ENCODE assay signal across 16 mouse cellular contexts in the genomic region with DNA sequence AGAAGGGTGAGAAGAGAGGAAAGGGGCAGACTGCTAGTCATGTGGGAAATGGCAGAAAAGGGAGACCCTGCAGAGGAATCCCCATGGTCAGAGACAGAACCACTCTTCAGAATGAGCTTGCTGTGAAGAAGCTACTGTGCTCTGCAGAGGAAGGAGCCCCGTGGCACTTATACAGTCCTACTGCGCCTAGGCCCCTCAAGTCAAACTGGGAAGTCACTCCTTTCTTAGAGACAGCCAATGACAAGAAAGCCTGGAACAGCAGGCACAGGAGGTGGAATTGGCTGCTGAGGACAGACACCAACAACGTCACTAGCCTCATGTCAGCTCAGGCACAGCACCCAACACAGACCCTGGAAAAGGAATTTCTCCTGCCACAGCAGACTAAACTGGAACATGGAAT.
"Had no signal": no experiment of that assay in that cellular context is flagged by ENCODE, and none has a peak within 500 bp of the region (broad histone marks: within the 10 kb centered on the region; RNA-seq: fewer than 3 reads in every experiment).

No protein-coding gene starts in this region.

- H3K27me3 ChIP-seq: limb, embryonic 13.5 days; liver, embryonic 12.5 days; liver, embryonic 15.5 days; lung, embryonic 15.5 days had no signal

- H3K9ac ChIP-seq: limb, embryonic 13.5 days; liver, embryonic 12.5 days; liver, embryonic 15.5 days; lung, embryonic 15.5 days had no signal

- H3K36me3 ChIP-seq: limb, embryonic 10.5 days; limb, embryonic 13.5 days; liver, embryonic 12.5 days; liver, embryonic 15.5 days; lung, embryonic 15.5 days had no signal

- DNase-seq: kidney, adult 2 months; kidney, postnatal 25 days; layer of hippocampus, adult 9-11 months; liver; lung, adult 18-20 months; thymus, adult 18-20 months; thymus, postnatal 36 days had no signal

- H3K4me3 ChIP-seq: layer of hippocampus, adult 2 months; limb, embryonic 10.5 days; limb, embryonic 13.5 days; liver, embryonic 12.5 days; liver, embryonic 15.5 days; lung, embryonic 15.5 days had no signal

- H3K27ac ChIP-seq: kidney, postnatal 0 days; layer of hippocampus, adult 2 months; limb, embryonic 10.5 days; limb, embryonic 13.5 days; liver, embryonic 12.5 days; liver, embryonic 15.5 days; lung, embryonic 15.5 days; macrophage had no signal

- H3K4me1 ChIP-seq: limb, embryonic 10.5 days; liver, embryonic 12.5 days; liver, embryonic 15.5 days; lung, embryonic 15.5 days had no signal

- H3K4me2 ChIP-seq: limb, embryonic 13.5 days; liver, embryonic 12.5 days; liver, embryonic 15.5 days; lung, embryonic 15.5 days had no signal

- H3K9me3 ChIP-seq: limb, embryonic 10.5 days; liver, embryonic 12.5 days; liver, embryonic 15.5 days; lung, embryonic 15.5 days had no signal

- ATAC-seq: intestine, postnatal 0 days; liver, embryonic 12.5 days had no signal
